Mouse (Mus musculus): ENCODE results near the gene Antxr1. TPM values are rescaled to one million over a fixed set of nuclear protein-coding genes. Genes with fewer than 3 reads are reported as not detected.

The Antxr1 gene
- polyA plus RNA-seq, 1 experiment from 2014 or later = 5.2 TPM

DNA sequence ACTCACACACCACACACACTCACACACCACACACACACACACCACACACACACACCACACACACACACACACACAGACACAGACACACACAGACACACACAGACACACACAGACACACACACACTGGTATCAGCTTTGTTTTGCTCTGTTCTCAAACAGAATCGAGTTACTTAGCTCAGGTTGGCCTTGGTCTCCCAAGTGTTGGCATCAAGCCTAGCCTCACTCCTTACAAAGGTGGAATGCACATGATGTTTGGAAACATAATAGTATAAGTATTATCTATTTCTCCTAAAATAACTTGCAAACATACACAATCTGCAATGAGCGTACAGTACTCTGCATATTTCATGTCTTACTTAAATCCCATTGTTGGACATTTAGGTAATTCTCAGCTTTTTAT lies 3.2 kb downstream of the Antxr1 start:
- peaks cover 3% of the 10 kb centered on the region; the same call in 1 of the 2 replicates for H3K27me3 ChIP-seq (ENCODE audit: insufficient read depth, low read length)
- no peak overlapping the region for H3K27ac ChIP-seq (ENCODE audit: low read length)
- ATAC-seq (ENCODE audit: low FRiP score, low TSS enrichment) = no peak
- H3K9me3 ChIP-seq (ENCODE audit: low read length) = no peaks in the 10 kb centered on the region
- H3K4me1 ChIP-seq (ENCODE audit: insufficient read depth, low read length) = peaks cover 30% of the 10 kb centered on the region
- H3K4me3 ChIP-seq (ENCODE audit: low read length) = no peak overlapping the region
- H3K4me2 ChIP-seq (replicated peaks; ENCODE audit: low read depth, low read length) = no peak overlapping the region
- no peak overlapping the region for H3K9ac ChIP-seq (replicated peaks; ENCODE audit: low read length)
- no peaks in the 10 kb centered on the region for H3K36me3 ChIP-seq (ENCODE audit: insufficient read depth, low read length)
- WGBS = 65% methylated on average over 2 of the region's 2 CpGs

- Histone ChIP-seq H3K9me3 (ENCODE audit: low read length) (no peaks in the 10 kb centered on the region), H3K4me3 (ENCODE audit: low read length) (no peak overlapping the region), H3K36me3 (ENCODE audit: insufficient read depth, low read length) (no peaks in the 10 kb centered on the region), H3K27me3 (ENCODE audit: insufficient read depth, low read length) (no peaks in the 10 kb centered on the region), H3K4me1 (ENCODE audit: insufficient read depth, low read length) (peaks cover 13% of the 10 kb centered on the region), H3K27ac (ENCODE audit: low read length) (0 out of 2 replicates have a peak overlapping the region, but pooled peaks have one; percentile 29), H3K4me2 (replicated peaks; ENCODE audit: low read depth, low read length) (no peak overlapping the region), H3K9ac (replicated peaks; ENCODE audit: low read length) (no peak overlapping the region)
- ATAC-seq (ENCODE audit: low FRiP score, low TSS enrichment) = peak; percentile 81
- 72% methylated on average over 22 of the region's 22 CpGs for WGBS
These were observed 7.1 kb downstream of the Antxr1 start for GRCm38 (mm10) chr6:87328265-87329173.

DNA sequence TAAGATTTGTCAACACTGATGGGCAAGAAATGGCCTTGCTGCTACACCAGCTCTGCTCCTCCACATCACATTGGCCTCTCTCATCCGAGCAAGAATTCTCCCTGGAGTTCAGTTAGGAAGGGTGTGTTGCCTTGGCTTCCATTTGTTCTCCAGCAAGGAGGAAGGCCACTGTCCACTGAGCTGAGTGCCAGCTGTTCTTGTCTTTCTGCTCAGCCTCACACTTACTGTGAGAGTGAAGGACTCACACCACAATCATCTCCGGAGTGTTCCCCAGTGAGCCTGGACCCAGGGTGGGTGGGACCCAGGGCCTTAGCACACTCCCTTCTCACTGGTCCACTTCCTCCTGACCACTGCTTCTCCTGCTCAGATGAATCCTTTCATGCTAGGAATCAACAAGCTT lies 8.7 kb downstream of the Antxr1 start:
- Histone ChIP-seq H3K4me1 (ENCODE audit: insufficient read depth, low read length) (peaks cover 9% of the 10 kb centered on the region), H3K4me2 (replicated peaks; ENCODE audit: low read depth, low read length) (no peak overlapping the region), H3K36me3 (ENCODE audit: insufficient read depth, low read length) (no peaks in the 10 kb centered on the region), H3K4me3 (ENCODE audit: low read length) (no peak overlapping the region), H3K9me3 (ENCODE audit: low read length) (no peaks in the 10 kb centered on the region), H3K27me3 (ENCODE audit: insufficient read depth, low read length) (no peaks in the 10 kb centered on the region), H3K27ac (ENCODE audit: low read length) (no peak overlapping the region), H3K9ac (replicated peaks; ENCODE audit: low read length) (no peak overlapping the region)
- 76% methylated on average over 2 of the region's 2 CpGs for WGBS
- ATAC-seq (ENCODE audit: low FRiP score, low TSS enrichment) = no peak

- no peak overlapping the region for H3K27ac ChIP-seq (ENCODE audit: low read length)
- H3K4me1 ChIP-seq (ENCODE audit: insufficient read depth, low read length) = peaks cover 4% of the 10 kb centered on the region
- no peaks in the 10 kb centered on the region for H3K9me3 ChIP-seq (ENCODE audit: low read length)
- no peak overlapping the region for H3K4me3 ChIP-seq (ENCODE audit: low read length)
- 77% methylated on average over 2 of the region's 2 CpGs for WGBS
- H3K9ac ChIP-seq (replicated peaks; ENCODE audit: low read length) = no peak overlapping the region
- H3K27me3 ChIP-seq (ENCODE audit: insufficient read depth, low read length) = no peaks in the 10 kb centered on the region
- no peaks in the 10 kb centered on the region for H3K36me3 ChIP-seq (ENCODE audit: insufficient read depth, low read length)
- H3K4me2 ChIP-seq (replicated peaks; ENCODE audit: low read depth, low read length) = no peak overlapping the region
- ATAC-seq (ENCODE audit: low FRiP score, low TSS enrichment) = no peak
These were observed 12.2 kb downstream of the Antxr1 start for GRCm38 (mm10) chr6:87323381-87323780.

GRCm38 (mm10) chr6:87318651-87319050 lies 17.0 kb downstream of the Antxr1 start:
- no peak overlapping the region for H3K4me2 ChIP-seq (replicated peaks; ENCODE audit: low read depth, low read length)
- no peak for ATAC-seq (ENCODE audit: low FRiP score, low TSS enrichment)
- no peaks in the 10 kb centered on the region for H3K36me3 ChIP-seq (ENCODE audit: insufficient read depth, low read length)
- 93% methylated on average over 7 of the region's 7 CpGs for WGBS
- no peak overlapping the region for H3K27ac ChIP-seq (ENCODE audit: low read length)
- H3K27me3 ChIP-seq (ENCODE audit: insufficient read depth, low read length) = no peaks in the 10 kb centered on the region
- no peaks in the 10 kb centered on the region for H3K9me3 ChIP-seq (ENCODE audit: low read length)
- no peak overlapping the region for H3K9ac ChIP-seq (replicated peaks; ENCODE audit: low read length)
- H3K4me3 ChIP-seq (ENCODE audit: low read length) = no peak overlapping the region
- no peaks in the 10 kb centered on the region for H3K4me1 ChIP-seq (ENCODE audit: insufficient read depth, low read length)

GRCm38 (mm10) chr6:87316966-87317365 lies 18.7 kb downstream of the Antxr1 start:
- Histone ChIP-seq H3K4me3 (ENCODE audit: low read length) (no peak overlapping the region), H3K9me3 (ENCODE audit: low read length) (no peaks in the 10 kb centered on the region), H3K27me3 (ENCODE audit: insufficient read depth, low read length) (no peaks in the 10 kb centered on the region), H3K4me1 (ENCODE audit: insufficient read depth, low read length) (no peaks in the 10 kb centered on the region), H3K36me3 (ENCODE audit: insufficient read depth, low read length) (no peaks in the 10 kb centered on the region), H3K9ac (replicated peaks; ENCODE audit: low read length) (no peak overlapping the region), H3K4me2 (replicated peaks; ENCODE audit: low read depth, low read length) (no peak overlapping the region), H3K27ac (ENCODE audit: low read length) (no peak overlapping the region)
- no peak for ATAC-seq (ENCODE audit: low FRiP score, low TSS enrichment)
- 76% methylated on average over 8 of the region's 8 CpGs for WGBS

DNA sequence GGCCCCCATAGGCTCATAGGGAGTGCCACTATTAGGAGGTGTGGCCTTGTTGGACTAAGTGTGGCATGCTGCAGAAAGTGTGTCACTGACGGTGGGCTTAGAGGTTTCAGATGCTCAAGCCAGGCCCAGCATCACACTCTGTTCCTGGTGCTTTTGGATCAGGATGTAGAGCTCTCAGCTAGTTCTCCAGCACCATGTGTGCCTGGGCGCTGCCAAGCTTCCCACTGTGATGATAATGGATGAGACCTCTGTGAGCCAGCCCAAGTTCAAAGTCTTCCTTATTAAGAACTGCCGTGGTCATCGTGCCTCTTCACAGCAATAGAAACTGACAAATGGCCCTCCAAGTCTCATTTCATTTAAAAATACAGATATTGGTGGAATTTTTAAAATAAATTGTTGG lies 22.9 kb downstream of the Antxr1 start:
- H3K4me2 ChIP-seq (replicated peaks; ENCODE audit: low read depth, low read length) = no peak overlapping the region
- H3K36me3 ChIP-seq (ENCODE audit: insufficient read depth, low read length) = peaks cover 12% of the 10 kb centered on the region
- 81% methylated on average over 4 of the region's 4 CpGs for WGBS
- no peaks in the 10 kb centered on the region for H3K9me3 ChIP-seq (ENCODE audit: low read length)
- no peak overlapping the region for H3K9ac ChIP-seq (replicated peaks; ENCODE audit: low read length)
- no peak overlapping the region for H3K4me3 ChIP-seq (ENCODE audit: low read length)
- H3K27ac ChIP-seq (ENCODE audit: low read length) = no peak overlapping the region
- H3K4me1 ChIP-seq (ENCODE audit: insufficient read depth, low read length) = no peaks in the 10 kb centered on the region
- ATAC-seq (ENCODE audit: low FRiP score, low TSS enrichment) = no peak
- no peaks in the 10 kb centered on the region for H3K27me3 ChIP-seq (ENCODE audit: insufficient read depth, low read length)

DNA sequence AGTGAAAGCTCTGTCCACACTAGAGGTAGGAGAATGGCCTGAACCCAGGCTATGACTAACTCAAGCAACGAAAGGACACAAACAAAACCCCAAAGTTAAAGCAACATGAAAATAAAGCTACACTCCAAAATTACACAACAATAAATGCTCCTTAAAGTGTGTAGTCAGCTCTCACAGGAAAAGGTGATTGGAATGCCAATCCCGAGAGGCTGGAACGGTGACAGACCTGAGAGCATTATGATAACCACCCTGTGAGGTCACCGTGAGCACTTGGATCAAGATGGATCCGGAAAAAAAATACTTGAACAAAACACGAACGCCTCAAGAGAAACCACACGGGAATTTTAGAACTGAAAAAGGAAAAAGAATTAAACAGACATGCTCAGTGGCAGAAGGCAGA lies 31.1 kb downstream of the Antxr1 start:
- WGBS = 86% methylated on average over 8 of the region's 8 CpGs
- peaks cover 10% of the 10 kb centered on the region; the same call in 1 of the 2 replicates for H3K36me3 ChIP-seq (ENCODE audit: insufficient read depth, low read length)

DNA sequence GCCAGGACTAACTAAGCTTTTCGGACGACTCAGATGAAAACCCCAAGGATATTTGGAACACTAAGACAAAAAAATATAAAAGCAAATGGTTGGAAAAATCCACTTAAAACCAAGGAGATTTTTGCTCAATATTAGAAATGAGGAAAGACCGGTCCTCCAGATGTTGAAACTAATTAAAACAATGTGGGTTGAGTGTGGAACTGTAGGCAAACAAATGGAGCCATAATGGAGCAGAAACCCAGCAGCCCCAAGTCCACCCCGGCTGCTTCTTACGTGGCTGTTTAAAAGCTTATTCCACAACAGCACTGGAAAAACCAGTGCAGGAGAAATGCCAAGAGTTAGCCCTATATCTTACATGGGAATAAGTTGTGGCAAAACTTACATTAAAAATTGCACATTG lies 32.9 kb downstream of the Antxr1 start:
- Histone ChIP-seq H3K4me1 (ENCODE audit: insufficient read depth, low read length) (no peaks in the 10 kb centered on the region), H3K36me3 (ENCODE audit: insufficient read depth, low read length) (peaks cover 6% of the 10 kb centered on the region; the same call in 1 of the 2 replicates), H3K9me3 (ENCODE audit: low read length) (no peaks in the 10 kb centered on the region), H3K27me3 (ENCODE audit: insufficient read depth, low read length) (no peaks in the 10 kb centered on the region), H3K9ac (replicated peaks; ENCODE audit: low read length) (no peak overlapping the region), H3K4me3 (ENCODE audit: low read length) (no peak overlapping the region), H3K27ac (ENCODE audit: low read length) (no peak overlapping the region), H3K4me2 (replicated peaks; ENCODE audit: low read depth, low read length) (no peak overlapping the region)
- WGBS = 77% methylated on average over 5 of the region's 5 CpGs
- no peak for ATAC-seq (ENCODE audit: low FRiP score, low TSS enrichment)

More for the DNA sequence above, 31.1 kb downstream of the Antxr1 start:
- no peak overlapping the region for H3K9ac ChIP-seq (replicated peaks; ENCODE audit: low read length)
- ATAC-seq (ENCODE audit: low FRiP score, low TSS enrichment) = no peak
- no peaks in the 10 kb centered on the region for H3K4me1 ChIP-seq (ENCODE audit: insufficient read depth, low read length)
- H3K27ac ChIP-seq (ENCODE audit: low read length) = no peak overlapping the region
- no peak overlapping the region for H3K4me3 ChIP-seq (ENCODE audit: low read length)
- no peak overlapping the region for H3K4me2 ChIP-seq (replicated peaks; ENCODE audit: low read depth, low read length)
- no peaks in the 10 kb centered on the region for H3K9me3 ChIP-seq (ENCODE audit: low read length)
- H3K27me3 ChIP-seq (ENCODE audit: insufficient read depth, low read length) = no peaks in the 10 kb centered on the region

- no peak for ATAC-seq (ENCODE audit: low FRiP score, low TSS enrichment)
- no peak overlapping the region for H3K4me3 ChIP-seq (ENCODE audit: low read length)
- H3K4me1 ChIP-seq (ENCODE audit: insufficient read depth, low read length) = no peaks in the 10 kb centered on the region
- no peak overlapping the region for H3K4me2 ChIP-seq (replicated peaks; ENCODE audit: low read depth, low read length)
- WGBS = 44% methylated on average over 4 of the region's 4 CpGs
- H3K9ac ChIP-seq (replicated peaks; ENCODE audit: low read length) = no peak overlapping the region
- H3K27me3 ChIP-seq (ENCODE audit: insufficient read depth, low read length) = no peaks in the 10 kb centered on the region; the same call in 1 of the 2 replicates
- no peaks in the 10 kb centered on the region for H3K36me3 ChIP-seq (ENCODE audit: insufficient read depth, low read length)
- H3K27ac ChIP-seq (ENCODE audit: low read length) = no peak overlapping the region
- H3K9me3 ChIP-seq (ENCODE audit: low read length) = no peaks in the 10 kb centered on the region
These were observed 33.6 kb downstream of the Antxr1 start for GRCm38 (mm10) chr6:87301991-87302390.
